Mouse (Mus musculus): ENCODE data around the gene Gm12216. TPM values are rescaled to one million over a fixed set of nuclear protein-coding genes. Genes with fewer than 3 reads are reported as not detected.

The Gm12216 gene
- polyA plus RNA-seq, 1 experiment from 2014 or later, result 1.9 TPM

GRCm38 (mm10) chr11:53786058-53787031 lies 72.7 kb downstream of the Gm12216 start:
- no peak overlapping the region for H3K4me2 ChIP-seq (replicated peaks; ENCODE audit: low read depth)
- no peak for TF ChIP-seq CTCF (IDR thresholded peaks at IDR 0.05; ENCODE audit: low read depth)
- no peak for TF ChIP-seq EP300 (optimal IDR thresholded peaks at IDR 0.05)
- H3K27me3 ChIP-seq (ENCODE audit: control insufficient read depth, insufficient read depth, low read length), result no peaks in the 10 kb centered on the region
- no peak for DNase-seq (ENCODE audit: low spot score)
- H3K9me3 ChIP-seq (ENCODE audit: control insufficient read depth, low read length), result no peaks in the 10 kb centered on the region
- H3K27ac ChIP-seq (replicated peaks), result no peak overlapping the region; the same call in 1 of the 2 replicates
- 76% methylated on average over 13 of the region's 13 CpGs for WGBS
- no peaks in the 10 kb centered on the region for H3K36me3 ChIP-seq (ENCODE audit: control insufficient read depth, insufficient read depth, low read length)
- ATAC-seq (ENCODE audit: low FRiP score, low TSS enrichment), result no peak
- H3K4me3 ChIP-seq (ENCODE audit: low read depth, low read length), result no peak overlapping the region
- H3K9ac ChIP-seq (ENCODE audit: low read length), result no peak overlapping the region
- no peaks in the 10 kb centered on the region for H3K4me1 ChIP-seq (replicated peaks; ENCODE audit: control insufficient read depth, insufficient read depth)

GRCm38 (mm10) chr11:53785311-53785936 lies 73.6 kb downstream of the Gm12216 start:
- H3K4me2 ChIP-seq (replicated peaks; ENCODE audit: low read depth), result no peak overlapping the region
- H3K27ac ChIP-seq (replicated peaks), result no peak overlapping the region
- no peak for ATAC-seq (ENCODE audit: low FRiP score, low TSS enrichment)
- H3K9ac ChIP-seq (ENCODE audit: low read length), result no peak overlapping the region
- DNase-seq (ENCODE audit: low spot score), result no peak
- no peaks in the 10 kb centered on the region for H3K4me1 ChIP-seq (replicated peaks; ENCODE audit: control insufficient read depth, insufficient read depth)
- H3K9me3 ChIP-seq (ENCODE audit: control insufficient read depth, low read length), result no peaks in the 10 kb centered on the region
- no peak overlapping the region for H3K4me3 ChIP-seq (ENCODE audit: low read depth, low read length)
- TF ChIP-seq CTCF (IDR thresholded peaks at IDR 0.05; ENCODE audit: low read depth), result no peak
- TF ChIP-seq EP300 (optimal IDR thresholded peaks at IDR 0.05), result no peak
- 79% methylated on average over 3 of the region's 3 CpGs for WGBS
- H3K27me3 ChIP-seq (ENCODE audit: control insufficient read depth, insufficient read depth, low read length), result no peaks in the 10 kb centered on the region
- H3K36me3 ChIP-seq (ENCODE audit: control insufficient read depth, insufficient read depth, low read length), result no peaks in the 10 kb centered on the region

GRCm38 (mm10) chr11:53783288-53783687 lies 75.8 kb downstream of the Gm12216 start:
- no peak overlapping the region for H3K4me2 ChIP-seq (replicated peaks; ENCODE audit: low read depth)
- no peak overlapping the region for H3K9ac ChIP-seq (ENCODE audit: low read length)
- no peak overlapping the region for H3K27ac ChIP-seq (replicated peaks)
- H3K4me3 ChIP-seq (ENCODE audit: low read depth, low read length), result no peak overlapping the region
- H3K27me3 ChIP-seq (ENCODE audit: control insufficient read depth, insufficient read depth, low read length), result no peaks in the 10 kb centered on the region
- no peak for ATAC-seq (ENCODE audit: low FRiP score, low TSS enrichment)
- TF ChIP-seq CTCF (IDR thresholded peaks at IDR 0.05; ENCODE audit: low read depth), result no peak
- no peak for TF ChIP-seq EP300 (optimal IDR thresholded peaks at IDR 0.05)
- 82% methylated on average over 9 of the region's 9 CpGs for WGBS
- DNase-seq (ENCODE audit: low spot score), result no peak
- no peaks in the 10 kb centered on the region for H3K4me1 ChIP-seq (replicated peaks; ENCODE audit: control insufficient read depth, insufficient read depth)
- no peaks in the 10 kb centered on the region for H3K9me3 ChIP-seq (ENCODE audit: control insufficient read depth, low read length)
- no peaks in the 10 kb centered on the region for H3K36me3 ChIP-seq (ENCODE audit: control insufficient read depth, insufficient read depth, low read length)

GRCm38 (mm10) chr11:53781964-53782363 lies 77.1 kb downstream of the Gm12216 start:
- H3K9ac ChIP-seq (ENCODE audit: low read length), result no peak overlapping the region
- H3K27ac ChIP-seq (replicated peaks), result no peak overlapping the region
- no peaks in the 10 kb centered on the region for H3K9me3 ChIP-seq (ENCODE audit: control insufficient read depth, low read length)
- TF ChIP-seq CTCF (IDR thresholded peaks at IDR 0.05; ENCODE audit: low read depth) (no peak), EP300 (optimal IDR thresholded peaks at IDR 0.05) (no peak)
- no peaks in the 10 kb centered on the region for H3K27me3 ChIP-seq (ENCODE audit: control insufficient read depth, insufficient read depth, low read length)
- no peaks in the 10 kb centered on the region; the same call in 1 of the 2 replicates for H3K36me3 ChIP-seq (ENCODE audit: control insufficient read depth, insufficient read depth, low read length)
- ATAC-seq (ENCODE audit: low FRiP score, low TSS enrichment) (no peak), DNase-seq (ENCODE audit: low spot score) (no peak)
- 63% methylated on average over 7 of the region's 7 CpGs for WGBS
- no peak overlapping the region for H3K4me3 ChIP-seq (ENCODE audit: low read depth, low read length)
- no peaks in the 10 kb centered on the region for H3K4me1 ChIP-seq (replicated peaks; ENCODE audit: control insufficient read depth, insufficient read depth)
- H3K4me2 ChIP-seq (replicated peaks; ENCODE audit: low read depth), result no peak overlapping the region

- no peak overlapping the region for H3K27ac ChIP-seq (replicated peaks)
Observed at GRCm38 (mm10) chr11:53781201-53781775, 77.8 kb downstream of the Gm12216 start.

More at GRCm38 (mm10) chr11:53781201-53781775, 77.8 kb downstream of the Gm12216 start:
- no peaks in the 10 kb centered on the region for H3K27me3 ChIP-seq (ENCODE audit: control insufficient read depth, insufficient read depth, low read length)
- no peak overlapping the region for H3K4me3 ChIP-seq (ENCODE audit: low read depth, low read length)
- no peaks in the 10 kb centered on the region for H3K4me1 ChIP-seq (replicated peaks; ENCODE audit: control insufficient read depth, insufficient read depth)
- peaks cover 6% of the 10 kb centered on the region; the same call in 1 of the 2 replicates for H3K36me3 ChIP-seq (ENCODE audit: control insufficient read depth, insufficient read depth, low read length)
- no peak overlapping the region for H3K4me2 ChIP-seq (replicated peaks; ENCODE audit: low read depth)
- no peak for TF ChIP-seq EP300 (optimal IDR thresholded peaks at IDR 0.05)
- no peak for TF ChIP-seq CTCF (IDR thresholded peaks at IDR 0.05; ENCODE audit: low read depth)
- H3K9ac ChIP-seq (ENCODE audit: low read length), result no peak overlapping the region
- DNase-seq (ENCODE audit: low spot score) (no peak), ATAC-seq (ENCODE audit: low FRiP score, low TSS enrichment) (no peak)
- 94% methylated on average over 4 of the region's 4 CpGs for WGBS
- H3K9me3 ChIP-seq (ENCODE audit: control insufficient read depth, low read length), result no peaks in the 10 kb centered on the region
